Mouse (Mus musculus) forebrain, embryonic 15.5 days (tissue): ENCODE data around the gene Pi4k2a. TPM values are rescaled to one million over a fixed set of nuclear protein-coding genes. Genes with fewer than 3 reads are reported as not detected.
A peak's percentile ranks its signal among the peaks of the same experiment; 100 is the strongest.

Source experiments
- ATAC-seq: fragments of 200-750 bp; cut with Nextera tagmentation; replicated peaks from 2 replicates; pipeline ENCODE4 v1.8.0; 2017; ENCODE audit warnings: mild to moderate bottlenecking, moderate TSS enrichment, moderate library complexity
- H3K27ac ChIP-seq: fragments of 300-500 bp; sonication (generic); replicated peaks from 2 replicates; pipeline ENCODE4 v1.5.1; 2015; ENCODE audit warnings: mild to moderate bottlenecking, inconsistent platforms
- H3K27me3 ChIP-seq: fragments of 300-500 bp; sonication (generic); 2 replicates; pipeline ENCODE4 v1.6.1; 2015; ENCODE audit warnings: inconsistent platforms
- H3K36me3 ChIP-seq: fragments of 300-500 bp; sonication (generic); 2 replicates; pipeline ENCODE4 v1.6.1; 2015; ENCODE audit warnings: mild to moderate bottlenecking, inconsistent platforms
- H3K4me1 ChIP-seq: fragments of 300-500 bp; sonication (generic); 2 replicates; pipeline ENCODE4 v1.6.1; 2015; ENCODE audit warnings: inconsistent platforms
- H3K4me2 ChIP-seq: fragments of 300-500 bp; sonication (generic); replicated peaks from 2 replicates; pipeline ENCODE4 v1.6.1; 2015; ENCODE audit warnings: mild to moderate bottlenecking, inconsistent platforms
- H3K4me3 ChIP-seq: fragments of 300-500 bp; sonication (generic); 2 replicates; pipeline ENCODE4 v1.5.1; 2015; ENCODE audit warnings: mild to moderate bottlenecking, inconsistent platforms
- H3K9ac ChIP-seq: fragments of 300-500 bp; sonication (generic); replicated peaks from 2 replicates; pipeline ENCODE4 v1.6.1; 2015; ENCODE audit warnings: mild to moderate bottlenecking, inconsistent platforms
- H3K9me3 ChIP-seq: fragments of 300-500 bp; sonication (generic); 2 replicates; pipeline ENCODE4 v1.6.1; 2016; ENCODE audit warnings: inconsistent platforms
- WGBS: fragments of 180-500 bp; shearing (Covaris S2); methylation state at CpG from one replicate; pipeline ENCODE4 v1.1.7; 2015; ENCODE audit warnings: mixed read lengths; 5-methylcytosine and 5-hydroxymethylcytosine counted together
- polyA plus RNA-seq: library from polyadenylated mRNA; unstranded; fragments of >200 nt; fragmentation: Nextera tagmentation; extraction: Ambion mirVana; gene quantifications from 2 replicates; pipeline ENCODE4 v1.2.1, GENCODE M21; 2015

Pi4k2a gene
- polyA plus RNA-seq, 1 experiment from 2014 or later = 33.6 TPM

DNA sequence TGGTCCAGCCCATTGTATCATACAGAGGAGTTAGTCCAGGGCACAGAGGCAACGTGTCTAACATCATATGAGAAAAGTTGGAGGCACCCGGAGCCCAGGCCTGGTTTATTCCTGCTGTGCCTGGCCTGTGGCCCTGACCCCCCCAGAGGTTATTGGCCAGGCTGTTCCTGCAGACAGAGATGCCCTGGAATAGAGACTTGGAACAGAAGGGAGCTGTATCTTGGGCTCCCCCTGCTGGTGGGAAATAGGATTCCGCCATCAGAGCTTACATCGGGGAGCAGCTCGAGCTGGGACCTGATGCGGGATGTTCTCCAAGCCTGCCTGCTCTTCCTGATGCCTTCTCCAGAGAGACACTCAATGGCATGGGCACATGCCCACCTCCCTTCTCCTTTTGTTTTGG, 61.7 kb downstream of the Pi4k2a start:
- Histone ChIP-seq H3K4me2 (no peak overlapping the region), H3K9ac (no peak overlapping the region), H3K27ac (no peak overlapping the region), H3K9me3 (no peaks in the 10 kb centered on the region), H3K4me1 (peaks cover 13% of the 10 kb centered on the region), H3K4me3 (no peak overlapping the region), H3K27me3 (peaks cover 9% of the 10 kb centered on the region), H3K36me3 (no peaks in the 10 kb centered on the region)
- 2% methylated on average over 6 of the region's 6 CpGs for WGBS
- ATAC-seq = 0 out of 2 replicates have a peak, but pooled peaks have one; percentile 17

DNA sequence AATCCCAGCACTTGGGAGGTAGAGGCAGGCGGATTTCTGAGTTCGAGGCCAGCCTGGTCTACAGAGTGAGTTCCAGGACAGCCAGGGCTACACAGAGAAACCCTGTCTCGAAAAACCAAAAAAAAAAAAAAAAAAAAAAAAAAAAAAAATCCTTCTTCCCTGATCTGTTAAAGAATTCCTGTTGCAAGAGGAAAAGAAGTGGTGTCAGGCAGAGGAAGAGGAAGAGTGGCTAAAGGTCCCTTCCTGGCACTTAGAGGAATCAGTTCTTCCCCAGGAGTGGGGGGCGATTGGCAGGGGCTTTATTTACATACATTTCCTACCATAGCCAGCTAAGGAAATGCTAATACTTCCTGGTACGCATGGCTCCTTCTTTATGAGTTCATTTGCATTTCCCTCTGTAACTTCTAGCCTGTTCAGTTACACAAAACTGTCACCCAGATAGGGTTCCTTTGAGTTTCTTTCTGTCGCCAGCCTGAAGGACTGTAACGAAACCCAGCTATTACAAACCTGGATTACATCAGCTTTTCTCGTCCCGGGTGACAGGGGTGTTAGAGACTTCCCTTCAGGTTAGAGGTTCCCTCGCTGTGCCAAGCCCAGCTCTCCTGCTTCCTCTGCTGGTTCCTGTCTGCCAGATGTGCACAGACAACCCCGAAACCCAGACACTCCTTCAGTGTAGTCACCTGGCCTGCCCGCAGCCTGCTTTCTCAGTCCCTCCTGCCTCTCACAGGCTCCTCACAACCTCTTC, 67.4 kb downstream of the Pi4k2a start:
- WGBS = 69% methylated on average over 12 of the region's 12 CpGs
- Histone ChIP-seq H3K4me3 (no peak overlapping the region), H3K9me3 (no peaks in the 10 kb centered on the region), H3K27ac (no peak overlapping the region), H3K4me2 (no peak overlapping the region), H3K4me1 (no peaks in the 10 kb centered on the region), H3K27me3 (no peaks in the 10 kb centered on the region), H3K36me3 (no peaks in the 10 kb centered on the region), H3K9ac (no peak overlapping the region)
- ATAC-seq = no peak

DNA sequence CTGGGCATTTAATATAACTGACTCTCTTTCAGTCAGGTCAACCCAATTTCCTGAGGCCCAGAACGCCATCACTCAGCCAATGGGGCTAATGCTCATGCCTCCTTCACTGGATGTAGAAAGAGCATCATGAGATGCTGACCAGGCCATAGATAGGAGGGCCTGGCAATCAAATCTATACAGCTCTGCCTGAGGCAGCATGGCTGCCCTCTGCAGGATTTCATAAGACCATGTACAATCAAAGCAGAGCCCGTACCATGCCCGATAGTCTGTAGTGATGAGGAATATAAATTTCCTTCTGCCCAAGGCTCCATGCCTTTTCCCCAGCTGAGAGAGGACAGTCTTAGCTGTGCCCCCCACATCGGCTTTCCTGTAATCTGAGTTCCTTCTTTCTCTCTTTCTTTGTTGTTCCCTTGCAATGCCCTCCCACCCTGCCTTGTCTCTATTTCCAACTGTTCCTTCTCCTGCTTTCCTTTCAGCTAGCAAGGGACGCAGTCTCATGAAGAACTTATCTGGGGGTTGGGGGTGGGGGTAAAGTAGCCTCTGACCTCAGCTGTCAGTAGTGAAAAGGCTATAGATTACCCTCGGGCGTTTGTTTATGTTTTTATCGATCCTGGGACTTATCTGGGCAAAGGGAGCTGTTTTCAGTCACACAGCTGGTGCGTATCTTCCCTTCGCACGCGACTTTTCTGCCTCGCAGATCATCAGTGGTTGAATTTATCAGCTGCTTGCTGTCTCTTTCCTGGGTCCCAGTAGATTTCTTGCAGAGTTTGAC, 68.2 kb downstream of the Pi4k2a start:
- Histone ChIP-seq H3K4me2 (no peak overlapping the region), H3K36me3 (no peaks in the 10 kb centered on the region), H3K27ac (no peak overlapping the region), H3K9me3 (no peaks in the 10 kb centered on the region), H3K9ac (no peak overlapping the region), H3K4me1 (no peaks in the 10 kb centered on the region), H3K4me3 (no peak overlapping the region), H3K27me3 (no peaks in the 10 kb centered on the region)
- no peak for ATAC-seq
- WGBS = 70% methylated on average over 13 of the region's 13 CpGs

- no peak within 1 kb of the TSS for H3K4me2 ChIP-seq
- H3K36me3 ChIP-seq = no peaks in the 10 kb centered on the region
- no peak within 1 kb of the TSS for H3K4me3 ChIP-seq
- no peaks in the 10 kb centered on the region for H3K9me3 ChIP-seq
- ATAC-seq = no peak
- peaks cover 7% of the 10 kb centered on the region; the same call in 1 of the 2 replicates for H3K4me1 ChIP-seq
- 64% methylated on average over 5 of the region's 5 CpGs for WGBS
- H3K27ac ChIP-seq = peak within 1 kb of the TSS; percentile 31; the same call in 1 of the 2 replicates
- H3K9ac ChIP-seq = no peak within 1 kb of the TSS
- H3K27me3 ChIP-seq = no peaks in the 10 kb centered on the region
Observed at GRCm38 (mm10) chr19:42163764-42164163, 73.5 kb downstream of the Pi4k2a start, which contains the start of gene Zfyve27. Gene Zfyve27, plus strand, starts transcription at chr19:42163951.

DNA sequence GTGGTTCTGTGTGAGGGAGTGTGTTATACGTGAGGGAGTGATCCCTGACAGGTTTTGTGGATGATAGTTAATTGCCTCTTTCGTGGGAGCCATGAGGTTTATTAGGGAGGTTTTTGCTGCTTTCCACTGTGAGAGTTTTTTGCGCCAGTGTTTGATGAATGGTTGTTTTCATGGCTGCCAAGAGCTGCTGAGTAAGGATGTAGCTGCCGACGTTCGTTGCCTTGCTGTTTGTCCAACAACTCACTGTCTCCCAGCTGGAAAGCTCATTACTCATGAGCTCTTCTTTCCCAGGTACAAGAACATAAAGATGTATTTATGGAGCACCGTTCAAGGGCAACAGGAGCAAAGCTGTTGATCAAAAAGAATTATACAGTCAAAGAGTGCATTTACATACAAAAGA, 73.9 kb downstream of the Pi4k2a start:
- Histone ChIP-seq H3K9ac (no peak overlapping the region), H3K27me3 (peaks cover 4% of the 10 kb centered on the region; the same call in 1 of the 2 replicates), H3K27ac (peak overlapping the region; percentile 31; the same call in 1 of the 2 replicates), H3K36me3 (no peaks in the 10 kb centered on the region), H3K4me1 (peaks cover 7% of the 10 kb centered on the region; the same call in 1 of the 2 replicates), H3K9me3 (no peaks in the 10 kb centered on the region), H3K4me3 (no peak overlapping the region), H3K4me2 (no peak overlapping the region)
- WGBS = 20% methylated on average over 7 of the region's 7 CpGs
- no peak for ATAC-seq

DNA sequence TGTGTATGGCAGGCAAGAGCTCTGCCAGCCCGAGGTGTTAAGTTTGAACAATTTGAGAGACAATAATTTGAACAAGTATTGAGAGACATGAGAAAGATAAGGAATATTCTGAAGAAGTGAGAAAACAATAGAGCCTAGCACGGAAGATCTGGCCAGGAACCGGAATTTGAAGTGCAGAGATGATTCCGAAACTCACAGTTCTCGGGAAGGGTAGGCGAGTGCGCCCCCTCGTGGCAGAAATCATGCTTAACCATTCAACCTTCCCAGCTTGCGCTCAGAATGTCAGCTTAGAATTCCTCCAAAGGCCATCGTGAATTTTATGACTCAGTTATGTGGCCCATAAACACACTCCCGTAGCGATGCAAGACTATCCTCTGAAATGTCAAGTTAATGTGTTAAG, 75.9 kb downstream of the Pi4k2a start:
- Histone ChIP-seq H3K27ac (no peak overlapping the region), H3K27me3 (peaks cover 8% of the 10 kb centered on the region; the same call in 1 of the 2 replicates), H3K9ac (no peak overlapping the region), H3K4me3 (peak overlapping the region; percentile 2; the same call in 1 of the 2 replicates), H3K36me3 (no peaks in the 10 kb centered on the region), H3K9me3 (no peaks in the 10 kb centered on the region), H3K4me2 (peak overlapping the region; percentile 10; the same call in 1 of the 2 replicates), H3K4me1 (peaks cover 15% of the 10 kb centered on the region)
- WGBS = 2% methylated on average over 12 of the region's 12 CpGs
- ATAC-seq = no peak

DNA sequence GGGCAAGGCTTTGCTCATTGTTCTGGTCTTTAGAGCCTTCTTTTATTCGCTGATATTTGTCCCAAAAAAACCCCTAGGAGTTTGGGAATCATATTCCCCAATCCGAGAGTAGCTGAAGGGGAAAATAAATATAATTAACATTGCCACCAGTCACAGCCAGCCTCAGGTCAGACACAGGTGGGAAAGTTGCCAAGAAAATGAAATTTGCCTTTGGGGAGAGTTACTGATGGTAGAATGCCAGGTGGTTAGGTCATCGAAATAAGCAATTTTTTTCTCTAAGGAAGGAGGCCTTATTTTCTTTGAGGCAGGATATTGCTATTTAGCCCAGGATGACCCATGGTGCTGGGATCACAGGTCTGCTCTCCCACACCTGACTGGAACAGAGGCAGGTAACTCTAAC, 76.5 kb downstream of the Pi4k2a start:
- no peak overlapping the region for H3K9ac ChIP-seq
- no peak for ATAC-seq
- H3K36me3 ChIP-seq = no peaks in the 10 kb centered on the region
- 58% methylated on average over 3 of the region's 3 CpGs for WGBS
- H3K9me3 ChIP-seq = no peaks in the 10 kb centered on the region
- peaks cover 8% of the 10 kb centered on the region; the same call in 1 of the 2 replicates for H3K27me3 ChIP-seq
- no peak overlapping the region for H3K4me2 ChIP-seq
- no peak overlapping the region for H3K27ac ChIP-seq
- H3K4me1 ChIP-seq = peaks cover 22% of the 10 kb centered on the region
- no peak overlapping the region for H3K4me3 ChIP-seq

DNA sequence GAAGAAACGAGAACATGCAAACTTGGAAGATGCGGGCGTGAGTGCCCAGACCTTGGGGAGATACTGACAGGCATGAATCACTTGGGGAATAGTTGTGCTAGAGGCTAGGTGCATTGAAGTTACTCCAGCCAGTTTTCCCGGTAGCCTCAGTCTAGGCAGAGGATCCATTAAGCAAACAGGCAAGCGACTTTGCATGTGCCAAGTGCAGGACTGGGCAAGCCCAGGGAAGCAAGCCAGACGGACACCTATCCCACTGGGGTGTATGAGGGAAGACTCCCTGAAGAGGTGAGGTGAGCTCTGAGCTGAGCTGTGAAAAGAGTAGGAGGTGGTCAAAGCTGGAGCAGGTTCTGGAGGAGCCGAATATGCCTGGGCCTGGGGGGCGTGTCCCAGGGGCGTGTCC, 77.2 kb downstream of the Pi4k2a start:
- H3K4me3 ChIP-seq = no peak overlapping the region
- H3K9ac ChIP-seq = no peak overlapping the region
- H3K36me3 ChIP-seq = no peaks in the 10 kb centered on the region
- 70% methylated on average over 9 of the region's 9 CpGs for WGBS
- no peaks in the 10 kb centered on the region for H3K9me3 ChIP-seq
- H3K27ac ChIP-seq = no peak overlapping the region
- ATAC-seq = no peak
- peaks cover 8% of the 10 kb centered on the region; the same call in 1 of the 2 replicates for H3K27me3 ChIP-seq
- H3K4me1 ChIP-seq = peaks cover 27% of the 10 kb centered on the region
- H3K4me2 ChIP-seq = no peak overlapping the region

GRCm38 (mm10) chr19:42169322-42169975, 79.2 kb downstream of the Pi4k2a start:
- Histone ChIP-seq H3K36me3 (no peaks in the 10 kb centered on the region), H3K9ac (peak overlapping the region; percentile 10; the same call in 1 of the 2 replicates), H3K4me2 (0 out of 2 replicates have a peak overlapping the region, but pooled peaks have one; percentile 73), H3K27me3 (peaks cover 8% of the 10 kb centered on the region; the same call in 1 of the 2 replicates), H3K9me3 (no peaks in the 10 kb centered on the region), H3K4me1 (peaks cover 24% of the 10 kb centered on the region), H3K27ac (no peak overlapping the region), H3K4me3 (no peak overlapping the region)
- 74% methylated on average over 10 of the region's 10 CpGs for WGBS
- ATAC-seq = no peak

DNA sequence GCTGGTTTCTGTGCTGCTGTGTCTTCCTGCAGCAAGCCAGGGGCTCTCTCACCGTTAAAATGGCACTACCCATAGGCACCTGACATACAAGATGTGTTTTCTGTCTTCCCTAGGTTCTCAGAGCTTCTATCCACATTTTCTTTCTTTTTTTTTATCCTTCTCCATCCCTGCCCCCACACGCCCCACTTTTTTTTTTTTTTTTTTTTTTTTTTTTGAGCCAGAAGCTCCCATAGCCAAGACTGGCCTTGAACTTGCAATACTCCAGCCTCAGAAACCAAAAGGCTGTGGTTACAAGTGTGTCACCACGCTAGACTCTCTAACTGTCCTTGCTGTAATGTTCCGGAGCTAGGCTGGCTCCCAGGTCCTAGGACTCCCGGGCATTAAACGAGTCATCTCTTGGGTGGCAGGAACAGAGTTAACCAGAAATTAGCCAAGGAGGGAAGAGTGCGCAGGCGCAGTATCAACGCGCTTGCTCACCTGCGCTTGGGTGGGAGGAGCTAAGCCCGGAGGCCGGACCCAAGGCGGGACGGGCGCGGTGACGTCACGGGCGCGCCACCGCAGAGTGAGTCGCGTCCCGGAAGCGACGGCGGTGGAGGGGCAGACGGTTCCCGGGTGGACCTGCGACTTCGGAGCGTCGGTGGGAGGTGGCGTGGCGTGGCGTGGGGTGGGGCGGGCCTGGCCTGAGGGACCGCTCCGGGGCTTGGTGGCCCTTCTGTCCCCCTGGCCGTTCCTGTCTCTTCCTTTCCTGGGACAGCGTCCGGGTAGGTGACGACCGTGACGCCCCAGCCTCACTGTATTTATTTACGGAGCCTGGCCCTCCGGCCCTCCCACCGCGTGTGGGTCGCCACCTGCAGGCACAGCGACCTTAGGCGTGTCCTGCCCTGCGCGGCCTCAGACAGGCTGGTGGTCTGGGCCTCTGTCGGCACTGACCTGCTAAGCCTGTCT, 80.0 kb downstream of the Pi4k2a start:
- H3K27me3 ChIP-seq = peaks cover 8% of the 10 kb centered on the region; the same call in 1 of the 2 replicates
- no peaks in the 10 kb centered on the region for H3K36me3 ChIP-seq
- H3K9me3 ChIP-seq = no peaks in the 10 kb centered on the region
- 2% methylated on average over 55 of the region's 56 CpGs for WGBS
- no peak overlapping the region for H3K27ac ChIP-seq
- peak overlapping the region; percentile 73 for H3K4me2 ChIP-seq
- H3K4me3 ChIP-seq = peak overlapping the region; percentile 71
- ATAC-seq = peak; percentile 94
- peaks cover 24% of the 10 kb centered on the region for H3K4me1 ChIP-seq
- peak overlapping the region; percentile 77 for H3K9ac ChIP-seq
